Mouse (Mus musculus) lung, embryonic 14.5 days (tissue): ENCODE results near the gene Aox4. TPM values are rescaled to one million over a fixed set of nuclear protein-coding genes. Genes with fewer than 3 reads are reported as not detected.

Experiments
- ATAC-seq: fragments of 200-750 bp; cut with Nextera tagmentation; 2 replicates; pipeline ENCODE4 v1.8.0; 2017; ENCODE audit warnings: mild to moderate bottlenecking, moderate TSS enrichment, moderate library complexity; ENCODE audit not compliant: insufficient read depth
- DNase-seq: peaks from one replicate; pipeline ENCODE4 v3.0.0-alpha.2; 2015
- H3K27ac ChIP-seq: fragments of 300-500 bp; sonication (generic); 2 replicates; pipeline ENCODE4 v1.5.1; 2014; ENCODE audit warnings: low read depth, mild to moderate bottlenecking, moderate library complexity
- H3K27me3 ChIP-seq: fragments of 300-500 bp; sonication (generic); 2 replicates; pipeline ENCODE4 v1.6.1; 2014; ENCODE audit warnings: low read length, control low read depth; ENCODE audit not compliant: insufficient read depth
- H3K36me3 ChIP-seq: fragments of 300-500 bp; sonication (generic); 2 replicates; pipeline ENCODE4 v1.6.1; 2014; ENCODE audit warnings: control low read depth; ENCODE audit not compliant: insufficient read depth
- H3K4me1 ChIP-seq: fragments of 300-500 bp; sonication (generic); 2 replicates; pipeline ENCODE4 v1.6.1; 2014; ENCODE audit warnings: antibody characterized with exemption, control low read depth; ENCODE audit not compliant: insufficient read depth
- H3K4me2 ChIP-seq: fragments of 300-500 bp; sonication (generic); 2 replicates; pipeline ENCODE4 v1.6.1; 2014; ENCODE audit warnings: mild to moderate bottlenecking
- H3K4me3 ChIP-seq: fragments of 300-500 bp; sonication (generic); 2 replicates; pipeline ENCODE4 v1.5.1; 2014; ENCODE audit warnings: low read depth, low read length
- H3K9ac ChIP-seq: fragments of 300-500 bp; sonication (generic); 2 replicates; pipeline ENCODE4 v1.6.1; 2014
- H3K9me3 ChIP-seq: fragments of 300-500 bp; sonication (generic); 2 replicates; pipeline ENCODE4 v1.6.1; 2016; ENCODE audit warnings: low read depth, low read length, control low read depth
- CTCF ChIP-seq: IDR thresholded peaks from 2 replicates; pipeline ENCODE4 v1.5.1; 2016; ENCODE audit warnings: antibody characterized with exemption, low read depth
- WGBS: fragments of 180-500 bp; shearing (Covaris S2); extraction: QIAGEN DNeasy Blood & Tissue Kit; methylation state at CpG from one replicate; pipeline ENCODE4 v1.1.7; 2014; 5-methylcytosine and 5-hydroxymethylcytosine counted together
- polyA plus RNA-seq: library from polyadenylated mRNA; unstranded; fragments of >200 nt; fragmentation: Nextera tagmentation; extraction: Ambion mirVana; gene quantifications from 2 replicates; pipeline ENCODE4 v1.2.1, GENCODE M21; 2014

Aox4 gene
- polyA plus RNA-seq, 1 experiment from 2014 or later = 0.22 TPM

GRCm38 (mm10) chr1:58311221-58311864, 101.1 kb downstream of the Aox4 start:
- Histone ChIP-seq H3K36me3 (no peaks in the 10 kb centered on the region), H3K9me3 (no peaks in the 10 kb centered on the region), H3K4me1 (no peaks in the 10 kb centered on the region), H3K9ac (no peak overlapping the region), H3K27ac (no peak overlapping the region), H3K4me3 (no peak overlapping the region), H3K4me2 (no peak overlapping the region), H3K27me3 (no peaks in the 10 kb centered on the region)
- ATAC-seq (no peak), DNase-seq (no peak)
- 67% methylated on average over 7 of the region's 7 CpGs for WGBS
- TF ChIP-seq CTCF = no peak

GRCm38 (mm10) chr1:58313173-58313572, 103.0 kb downstream of the Aox4 start:
- Histone ChIP-seq H3K4me1 (no peaks in the 10 kb centered on the region), H3K9me3 (no peaks in the 10 kb centered on the region), H3K9ac (no peak overlapping the region), H3K27me3 (no peaks in the 10 kb centered on the region), H3K36me3 (no peaks in the 10 kb centered on the region), H3K4me3 (no peak overlapping the region), H3K27ac (no peak overlapping the region), H3K4me2 (no peak overlapping the region)
- WGBS = 84% methylated on average over 8 of the region's 8 CpGs
- no peak for TF ChIP-seq CTCF
- no peak for ATAC-seq
- DNase-seq = no peak

GRCm38 (mm10) chr1:58315532-58315931, 105.3 kb downstream of the Aox4 start:
- H3K9ac ChIP-seq = no peak overlapping the region
- no peak for TF ChIP-seq CTCF
- H3K36me3 ChIP-seq = no peaks in the 10 kb centered on the region
- DNase-seq = no peak
- no peaks in the 10 kb centered on the region for H3K9me3 ChIP-seq
- H3K4me1 ChIP-seq = no peaks in the 10 kb centered on the region
- H3K27ac ChIP-seq = no peak overlapping the region
- H3K4me3 ChIP-seq = no peak overlapping the region
- 61% methylated on average over 6 of the region's 6 CpGs for WGBS
- no peak for ATAC-seq
- no peak overlapping the region for H3K4me2 ChIP-seq
- H3K27me3 ChIP-seq = no peaks in the 10 kb centered on the region

Other genes with a start within 250 kb of the Aox4 start
- 27.1 and 28.8 TPM in 2 replicates for gene Sgo2a, start 214.4 kb upstream of the Aox4 start, polyA plus RNA-seq
- gene Kctd18, start 191.4 kb upstream of the Aox4 start, polyA plus RNA-seq = 17.2 and 18.4 TPM in 2 replicates
- 0.41 and 0.72 TPM in 2 replicates for gene Aox1, start 180.5 kb upstream of the Aox4 start, polyA plus RNA-seq
- gene Aox3, start 97.3 kb upstream of the Aox4 start, polyA plus RNA-seq = 0.91 and 1.1 TPM in 2 replicates
- 0.03 TPM in 1 of 2 replicates, not detected in the other for gene Aox2, start 67.9 kb downstream of the Aox4 start, polyA plus RNA-seq
- 406 and 424 TPM in 2 replicates for gene Bzw1, start 182.5 kb downstream of the Aox4 start, polyA plus RNA-seq
- 175 and 179 TPM in 2 replicates for gene Clk1, start 213.7 kb downstream of the Aox4 start, polyA plus RNA-seq
- 53.0 and 53.8 TPM in 2 replicates for gene Nif3l1, start 234.8 kb downstream of the Aox4 start, polyA plus RNA-seq
- gene Ppil3, start 235.1 kb downstream of the Aox4 start, polyA plus RNA-seq = 51.1 and 61.5 TPM in 2 replicates